Mouse (Mus musculus) liver, adult 2 months (tissue): ENCODE data around the gene Pdzd3.

Source experiments
- CTCF ChIP-seq: fragments of 200-500 bp; IDR thresholded peaks from 2 replicates; pipeline ENCODE4 v1.5.1; 2011; ENCODE audit warnings: low read depth, low read length, control low read depth
- POLR2A ChIP-seq: fragments of 200-500 bp; IDR thresholded peaks from 2 replicates; pipeline ENCODE4 v1.6.1; 2011; ENCODE audit warnings: low read length, control low read depth; ENCODE audit not compliant: insufficient read depth; ENCODE audit errors: extremely low read depth

GRCm38 (mm10) chr9:44251314-44251713 lies at the start of gene Pdzd3:
- no peak for TF ChIP-seq CTCF
- TF ChIP-seq POLR2A = no peak
